13 mouse cellular contexts compared by ENCODE assay signal in genomic region chr13:104982781-104983353, GRCm38 (mm10).
DNase-seq lines count a peak whose midpoint lies in the region; ATAC-seq and TF ChIP-seq lines count a peak whose summit lies in the region.
"Had no signal": no experiment of that assay in that cellular context is flagged by ENCODE, and none has a peak within 500 bp of the region (broad histone marks: within the 10 kb centered on the region; RNA-seq: fewer than 3 reads in every experiment).

No protein-coding gene starts in this region.

- DNase-seq in cerebellum, postnatal 4 days (ENCODE audit: low spot score in 2 of 2), result no peak
- DNase-seq in left cerebral cortex, adult 2 months (ENCODE audit: extremely low spot score in 1 of 2, low spot score in 2 of 2), result no peak
- DNase-seq in left cerebral cortex, postnatal 36 days (ENCODE audit: low spot score in 2 of 2), result no peak
- peak; percentile 57 to 72 for DNase-seq in cerebellum, adult 18-20 months
- peak; percentile 56 to 76 for DNase-seq in left cerebral cortex, postnatal 14 days (ENCODE audit: low spot score in 2 of 2)
- no peak for DNase-seq in heart, postnatal 36 days
- DNase-seq in urinary bladder, postnatal 10 days (ENCODE audit: low spot score), result no peak
- DNase-seq: adrenal gland, postnatal 10 days; heart, postnatal 4 days had no signal

- intact Hi-C loops in left cerebral cortex, adult 2 months (cut with DNase I), result loop anchor here (1.0 to 2.0 kb wide), 3 partner anchors 18 to 71 kb away; partner anchors contain the start of gene Rgs7bp
- intact Hi-C loops in left cerebral cortex, postnatal 36 days (cut with DNase I), result no loop called here
- intact Hi-C loops in left cerebral cortex, postnatal 14 days (cut with DNase I), result no loop called here
- intact Hi-C loops in heart, postnatal 36 days (cut with DNase I), result no loop called here

- peak; percentile 85 for ATAC-seq in cerebellum, adult (ENCODE audit: insufficient number of reproducible peaks, low FRiP score, low TSS enrichment)
- ATAC-seq: liver, embryonic 12.5 days had no signal

- peak overlapping the region; percentile 88 for H3K27ac ChIP-seq in left cerebral cortex, adult 2 months
- H3K27ac ChIP-seq: kidney, embryonic 15.5 days; liver, embryonic 12.5 days had no signal

- TF ChIP-seq CTCF in left cerebral cortex, adult 2 months (IDR thresholded peaks at IDR 0.05), result no peak

- no peak overlapping the region for H3K4me3 ChIP-seq in left cerebral cortex, adult 2 months
- H3K4me3 ChIP-seq: kidney, embryonic 15.5 days; liver, embryonic 12.5 days; megakaryocyte, embryonic 14.5 days had no signal

Comparison
In these comparisons a context has a peak if more than half of its experiments do, and no peak if none do; other contexts are left out.
1. DNase-seq: peak in cerebellum, adult 18-20 months (2 of 2) and left cerebral cortex, postnatal 14 days (2 of 2); none in cerebellum, postnatal 4 days (0 of 2), left cerebral cortex, adult 2 months (0 of 2), left cerebral cortex, postnatal 36 days (0 of 2), heart, postnatal 36 days (0 of 2) and urinary bladder, postnatal 10 days (single experiment).